In the genomic region with DNA sequence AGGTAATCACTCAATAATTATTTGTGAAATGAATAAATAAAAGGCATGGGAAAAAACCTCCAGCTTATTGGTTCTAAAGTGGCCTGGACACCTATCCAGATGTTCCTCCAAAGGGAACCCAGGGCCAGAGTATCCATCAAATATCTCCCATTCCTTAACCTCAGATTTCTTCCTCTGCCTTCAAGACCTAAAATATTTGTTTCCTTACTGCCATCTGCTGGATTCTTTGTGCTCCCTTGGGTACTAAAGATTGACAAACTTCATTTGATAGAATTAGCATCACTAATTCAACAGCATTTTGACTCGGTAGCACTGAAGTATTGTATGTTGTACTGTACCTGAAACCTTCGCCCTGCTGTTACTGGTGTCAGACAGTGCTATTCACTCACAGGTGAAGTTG, we compare ENCODE assay signal across 14 mouse cellular contexts. TPM values are rescaled to one million over a fixed set of nuclear protein-coding genes. Genes with fewer than 3 reads are reported as not detected.
DNase-seq lines count a peak whose midpoint lies in the region; ATAC-seq and TF ChIP-seq lines count a peak whose summit lies in the region.
"Had no signal": no experiment of that assay in that cellular context is flagged by ENCODE, and none has a peak within 500 bp of the region (broad histone marks: within the 10 kb centered on the region; RNA-seq: fewer than 3 reads in every experiment).

No protein-coding gene starts in this region.

- no peak overlapping the region for H3K9ac ChIP-seq in intestine, postnatal 0 days (ENCODE audit: low read depth, low read length)
- no peak overlapping the region for H3K9ac ChIP-seq in intestine, embryonic 16.5 days (ENCODE audit: low read depth, low read length)
- no peak overlapping the region for H3K9ac ChIP-seq in midbrain, embryonic 14.5 days (replicated peaks; ENCODE audit: low read length)
- H3K9ac ChIP-seq in midbrain, embryonic 16.5 days (ENCODE audit: low read depth, low read length), result no peak overlapping the region
- H3K9ac ChIP-seq: embryonic facial prominence, embryonic 13.5 days; hindbrain, embryonic 14.5 days had no signal

- H3K36me3 ChIP-seq in intestine, postnatal 0 days (ENCODE audit: control insufficient read depth, insufficient read depth), result no peaks in the 10 kb centered on the region; the same call in 1 of the 2 replicates
- no peaks in the 10 kb centered on the region for H3K36me3 ChIP-seq in intestine, embryonic 16.5 days (ENCODE audit: control insufficient read depth, insufficient read depth, low read length)
- 0 out of 2 replicates have a peak, but pooled peaks cover 3% of the 10 kb centered on the region for H3K36me3 ChIP-seq in midbrain, embryonic 14.5 days (ENCODE audit: control insufficient read depth, insufficient read depth, low read length)
- no peaks in the 10 kb centered on the region for H3K36me3 ChIP-seq in midbrain, embryonic 16.5 days (ENCODE audit: control insufficient read depth, insufficient read depth, low read length)
- H3K36me3 ChIP-seq: embryonic facial prominence, embryonic 13.5 days had no signal

- WGBS in intestine, postnatal 0 days, result 58% methylated on average over 2 of the region's 2 CpGs
- 66% methylated on average over 2 of the region's 2 CpGs for WGBS in intestine, embryonic 16.5 days
- 78% methylated on average over 2 of the region's 2 CpGs for WGBS in midbrain, embryonic 14.5 days
- WGBS in midbrain, embryonic 16.5 days, result 69% methylated on average over 2 of the region's 2 CpGs

- H3K9me3 ChIP-seq in intestine, postnatal 0 days (ENCODE audit: control insufficient read depth), result no peaks in the 10 kb centered on the region
- no peaks in the 10 kb centered on the region for H3K9me3 ChIP-seq in intestine, embryonic 16.5 days (ENCODE audit: control insufficient read depth, low read length)
- H3K9me3 ChIP-seq in midbrain, embryonic 14.5 days (ENCODE audit: control insufficient read depth, low read length), result no peaks in the 10 kb centered on the region
- H3K9me3 ChIP-seq in midbrain, embryonic 16.5 days (replicated peaks; ENCODE audit: control insufficient read depth, low read length, poor library complexity, severe bottlenecking), result no peaks in the 10 kb centered on the region
- H3K9me3 ChIP-seq: embryonic facial prominence, embryonic 13.5 days had no signal

- no peaks in the 10 kb centered on the region for H3K27me3 ChIP-seq in intestine, postnatal 0 days (replicated peaks; ENCODE audit: control insufficient read depth, insufficient read depth, low read length)
- H3K27me3 ChIP-seq in intestine, embryonic 16.5 days (replicated peaks; ENCODE audit: control insufficient read depth, insufficient read depth, low read length), result no peaks in the 10 kb centered on the region
- no peaks in the 10 kb centered on the region for H3K27me3 ChIP-seq in midbrain, embryonic 14.5 days (ENCODE audit: control insufficient read depth, insufficient read depth, low read length)
- no peaks in the 10 kb centered on the region for H3K27me3 ChIP-seq in midbrain, embryonic 16.5 days (ENCODE audit: control insufficient read depth, insufficient read depth, low read depth, low read length)
- H3K27me3 ChIP-seq: embryonic facial prominence, embryonic 13.5 days had no signal

- no peak overlapping the region for H3K27ac ChIP-seq in intestine, postnatal 0 days (ENCODE audit: low read depth, low read length)
- no peak overlapping the region for H3K27ac ChIP-seq in intestine, embryonic 16.5 days (ENCODE audit: low read length)
- H3K27ac ChIP-seq in midbrain, embryonic 14.5 days (replicated peaks; ENCODE audit: low read depth, low read length), result no peak overlapping the region
- no peak overlapping the region for H3K27ac ChIP-seq in midbrain, embryonic 16.5 days (ENCODE audit: low read length)
- H3K27ac ChIP-seq: embryonic facial prominence, embryonic 13.5 days; hindbrain, embryonic 14.5 days had no signal

- peak; percentile 54 for TF ChIP-seq CTCF in intestine, postnatal 0 days (IDR thresholded peaks at IDR 0.05; ENCODE audit: low read depth)

- peak; percentile 31 for DNase-seq in midbrain, embryonic 14.5 days
- peak; percentile 38 for DNase-seq in MN1 (ENCODE audit: low spot score)
- peak; percentile 22 for DNase-seq in retina, embryonic 14.5 days (ENCODE audit: low spot score)
- no peak for DNase-seq in adrenal gland, adult 8-10 months
- DNase-seq in left cerebral cortex, adult 18-20 months (ENCODE audit: low spot score in 2 of 2), result no peak
- DNase-seq: adrenal gland, postnatal 25 days; cerebellum, adult 9-10 months; kidney, postnatal 4 days had no signal

- no peak overlapping the region for H3K4me3 ChIP-seq in intestine, postnatal 0 days (ENCODE audit: low read depth, low read length)
- H3K4me3 ChIP-seq in intestine, embryonic 16.5 days (ENCODE audit: low read length), result no peak overlapping the region
- H3K4me3 ChIP-seq in midbrain, embryonic 14.5 days (replicated peaks; ENCODE audit: low read depth, low read length), result no peak overlapping the region
- H3K4me3 ChIP-seq in midbrain, embryonic 16.5 days (ENCODE audit: low read depth, low read length), result no peak overlapping the region
- H3K4me3 ChIP-seq: embryonic facial prominence, embryonic 13.5 days had no signal

- ATAC-seq in intestine, postnatal 0 days, result no peak
- no peak for ATAC-seq in intestine, embryonic 16.5 days
- no peak for ATAC-seq in midbrain, embryonic 14.5 days (ENCODE audit: low FRiP score, low TSS enrichment)
- no peak for ATAC-seq in midbrain, embryonic 16.5 days

- no peaks in the 10 kb centered on the region for H3K4me1 ChIP-seq in intestine, postnatal 0 days (replicated peaks; ENCODE audit: control insufficient read depth, insufficient read depth, low read length)
- peaks cover 16% of the 10 kb centered on the region for H3K4me1 ChIP-seq in intestine, embryonic 16.5 days (ENCODE audit: control insufficient read depth, insufficient read depth, low read length)
- H3K4me1 ChIP-seq in midbrain, embryonic 14.5 days (ENCODE audit: control insufficient read depth, insufficient read depth, low read length), result peaks cover 22% of the 10 kb centered on the region
- peaks cover 21% of the 10 kb centered on the region for H3K4me1 ChIP-seq in midbrain, embryonic 16.5 days (ENCODE audit: control insufficient read depth, insufficient read depth, low read length)

- no peak overlapping the region for H3K4me2 ChIP-seq in intestine, postnatal 0 days (replicated peaks; ENCODE audit: low read depth)
- H3K4me2 ChIP-seq in intestine, embryonic 16.5 days (ENCODE audit: low read depth, low read length), result no peak overlapping the region
- H3K4me2 ChIP-seq in midbrain, embryonic 14.5 days (ENCODE audit: low read length), result no peak overlapping the region
- no peak overlapping the region for H3K4me2 ChIP-seq in midbrain, embryonic 16.5 days (ENCODE audit: low read length)

RNA-seq across cellular contexts. Expression of gene Pip5k1a, which starts 1.2 kb away (rescaled TPM):
- polyA plus RNA-seq in intestine, postnatal 0 days (2015; fragmentation: Nextera tagmentation; extraction: Ambion mirVana), result 13.1 and 14.7 TPM in 2 replicates
- polyA plus RNA-seq in intestine, embryonic 16.5 days (2015; fragmentation: Nextera tagmentation; extraction: Ambion mirVana), result 14.5 and 15.5 TPM in 2 replicates
- polyA plus RNA-seq in midbrain, embryonic 14.5 days (2014; fragmentation: Nextera tagmentation; extraction: Ambion mirVana), result 15.0 and 15.4 TPM in 2 replicates
- 15.0 and 17.0 TPM in 2 replicates for polyA plus RNA-seq in midbrain, embryonic 16.5 days (2015; fragmentation: Nextera tagmentation; extraction: Ambion mirVana)
- total RNA-seq in adrenal gland, adult 8-10 months (2022), result 10 to 100 TPM; 47.4 to 69.4 (median 54.9) TPM
- total RNA-seq in left cerebral cortex, adult 18-20 months (2021), result 10 to 100 TPM; 53.1 to 61.1 TPM

RNA-seq across cellular contexts. Expression of gene Vps72, which starts 2.9 kb away (rescaled TPM):
- polyA plus RNA-seq in intestine, postnatal 0 days (2015; fragmentation: Nextera tagmentation; extraction: Ambion mirVana), result 58.5 and 60.5 TPM in 2 replicates
- 110 and 120 TPM in 2 replicates for polyA plus RNA-seq in intestine, embryonic 16.5 days (2015; fragmentation: Nextera tagmentation; extraction: Ambion mirVana)
- polyA plus RNA-seq in midbrain, embryonic 14.5 days (2014; fragmentation: Nextera tagmentation; extraction: Ambion mirVana), result 194 and 204 TPM in 2 replicates
- polyA plus RNA-seq in midbrain, embryonic 16.5 days (2015; fragmentation: Nextera tagmentation; extraction: Ambion mirVana), result 170 and 184 TPM in 2 replicates
- total RNA-seq in adrenal gland, adult 8-10 months (2022), result 10 to 100 TPM; 54.8 to 72.9 (median 63.4) TPM
- 10 to 100 TPM; 41.7 to 44.4 TPM for total RNA-seq in left cerebral cortex, adult 18-20 months (2021)

RNA-seq across cellular contexts. Expression of gene Tmod4, which starts 16.4 kb away (rescaled TPM):
- 0.44 and 0.73 TPM in 2 replicates for polyA plus RNA-seq in intestine, postnatal 0 days (2015; fragmentation: Nextera tagmentation; extraction: Ambion mirVana)
- polyA plus RNA-seq in intestine, embryonic 16.5 days (2015; fragmentation: Nextera tagmentation; extraction: Ambion mirVana), result 1.1 and 1.2 TPM in 2 replicates
- polyA plus RNA-seq in midbrain, embryonic 14.5 days (2014; fragmentation: Nextera tagmentation; extraction: Ambion mirVana), result 0.47 and 0.49 TPM in 2 replicates
- 1.1 TPM in 2 replicates for polyA plus RNA-seq in midbrain, embryonic 16.5 days (2015; fragmentation: Nextera tagmentation; extraction: Ambion mirVana)
- total RNA-seq in adrenal gland, adult 8-10 months (2022), result 1 to 10 TPM in 1 of 4 experiments, under 1 TPM in 1, not detected in 2; 0.56 to 1.5 TPM
- total RNA-seq in left cerebral cortex, adult 18-20 months (2021), result under 1 TPM in 1 of 2 experiments, not detected in 1; 0.73 TPM
- total RNA-seq: left cerebral cortex, postnatal 25 days had no signal

RNA-seq across cellular contexts. Expression of gene Scnm1, which starts 25.9 kb away (rescaled TPM):
- 49.3 and 54.8 TPM in 2 replicates for polyA plus RNA-seq in intestine, postnatal 0 days (2015; fragmentation: Nextera tagmentation; extraction: Ambion mirVana)
- 56.9 and 62.2 TPM in 2 replicates for polyA plus RNA-seq in intestine, embryonic 16.5 days (2015; fragmentation: Nextera tagmentation; extraction: Ambion mirVana)
- 86.6 and 102 TPM in 2 replicates for polyA plus RNA-seq in midbrain, embryonic 14.5 days (2014; fragmentation: Nextera tagmentation; extraction: Ambion mirVana)
- polyA plus RNA-seq in midbrain, embryonic 16.5 days (2015; fragmentation: Nextera tagmentation; extraction: Ambion mirVana), result 79.5 and 79.8 TPM in 2 replicates
- 10 to 100 TPM; 30.8 to 58.2 (median 43.5) TPM for total RNA-seq in adrenal gland, adult 8-10 months (2022)
- 10 to 100 TPM; 45.3 to 47.6 TPM for total RNA-seq in left cerebral cortex, adult 18-20 months (2021)

RNA-seq across cellular contexts. Expression of gene Lysmd1, which starts 26.0 kb away (rescaled TPM):
- 7.1 and 7.5 TPM in 2 replicates for polyA plus RNA-seq in intestine, postnatal 0 days (2015; fragmentation: Nextera tagmentation; extraction: Ambion mirVana)
- polyA plus RNA-seq in intestine, embryonic 16.5 days (2015; fragmentation: Nextera tagmentation; extraction: Ambion mirVana), result 9.8 and 11.0 TPM in 2 replicates
- polyA plus RNA-seq in midbrain, embryonic 14.5 days (2014; fragmentation: Nextera tagmentation; extraction: Ambion mirVana), result 31.7 and 34.7 TPM in 2 replicates
- polyA plus RNA-seq in midbrain, embryonic 16.5 days (2015; fragmentation: Nextera tagmentation; extraction: Ambion mirVana), result 53.8 and 57.6 TPM in 2 replicates
- total RNA-seq in adrenal gland, adult 8-10 months (2022), result 10 to 100 TPM in 3 of 4 experiments, 1 to 10 TPM in 1; 8.4 to 11.4 (median 10.4) TPM
- 10 to 100 TPM; 15.8 to 17.1 TPM for total RNA-seq in left cerebral cortex, adult 18-20 months (2021)

Comparison
In these comparisons a context has a peak if more than half of its experiments do, and no peak if none do; other contexts are left out.
1. DNase-seq: peak in midbrain, embryonic 14.5 days (single experiment), MN1 (single experiment) and retina, embryonic 14.5 days (single experiment); none in adrenal gland, adult 8-10 months (single experiment) and left cerebral cortex, adult 18-20 months (0 of 2).